Mouse (Mus musculus): Measurements from ENCODE around the gene Ttll5.

GRCm38 (mm10) chr12:85867125-85867524, 42.7 kb downstream of the Ttll5 start:
- no peak for TF ChIP-seq CTCF (IDR thresholded peaks at IDR 0.05; ENCODE audit: extremely low read depth, insufficient read depth, low read length)
- TF ChIP-seq POLR2A (IDR thresholded peaks at IDR 0.05; ENCODE audit: extremely low read depth, insufficient read depth, low read length), result no peak
